Mouse (Mus musculus) liver, embryonic 16.5 days (tissue): ENCODE measurements around the gene Sit1. TPM values are rescaled to one million over a fixed set of nuclear protein-coding genes. Genes with fewer than 3 reads are reported as not detected.

ENCODE experiments used
- ATAC-seq: fragments of 200-750 bp; cut with Nextera tagmentation; 2 replicates; pipeline ENCODE4 v1.8.0; 2017; ENCODE audit warnings: low read depth, mild to moderate bottlenecking, moderate number of reproducible peaks, moderate library complexity
- H3K27ac ChIP-seq: fragments of 300-500 bp; sonication (generic); 2 replicates; pipeline ENCODE4 v1.5.1; 2014; ENCODE audit warnings: mild to moderate bottlenecking, low read length
- H3K27me3 ChIP-seq: fragments of 300-500 bp; sonication (generic); 2 replicates; pipeline ENCODE4 v1.6.1; 2014; ENCODE audit warnings: low read depth, low read length, mixed read lengths; ENCODE audit not compliant: control insufficient read depth, insufficient read depth
- H3K36me3 ChIP-seq: fragments of 300-500 bp; sonication (generic); 2 replicates; pipeline ENCODE4 v1.6.1; 2014; ENCODE audit warnings: mild to moderate bottlenecking; ENCODE audit not compliant: control insufficient read depth, insufficient read depth
- H3K4me1 ChIP-seq: fragments of 300-500 bp; sonication (generic); 2 replicates; pipeline ENCODE4 v1.6.1; 2014; ENCODE audit warnings: low read depth, low read length, mixed read lengths; ENCODE audit not compliant: control insufficient read depth
- H3K4me2 ChIP-seq: fragments of 300-500 bp; sonication (generic); 2 replicates; pipeline ENCODE4 v1.6.1; 2014; ENCODE audit warnings: low read depth, low read length, mixed read lengths
- H3K4me3 ChIP-seq: fragments of 300-500 bp; sonication (generic); 2 replicates; pipeline ENCODE4 v1.5.1; 2014; ENCODE audit warnings: low read depth, mild to moderate bottlenecking, low read length
- H3K9ac ChIP-seq: fragments of 300-500 bp; sonication (generic); 2 replicates; pipeline ENCODE4 v1.6.1; 2014; ENCODE audit warnings: low read depth, low read length
- H3K9me3 ChIP-seq: fragments of 300-500 bp; sonication (generic); replicated peaks from 2 replicates; pipeline ENCODE4 v1.6.1; 2016; ENCODE audit warnings: low read length; ENCODE audit not compliant: control insufficient read depth
- WGBS: fragments of 180-500 bp; shearing (Covaris S2); extraction: QIAGEN DNeasy Blood & Tissue Kit; methylation state at CpG from one replicate; pipeline ENCODE4 v1.1.7; 2014; ENCODE audit not compliant: insufficient replicate concordance; 5-methylcytosine and 5-hydroxymethylcytosine counted together
- polyA plus RNA-seq: library from polyadenylated mRNA; unstranded; fragments of >200 nt; fragmentation: Nextera tagmentation; extraction: Ambion mirVana; gene quantifications from 2 replicates; pipeline ENCODE4 v1.2.1, GENCODE M21; 2015

Sit1 gene
- polyA plus RNA-seq, 1 experiment from 2014 or later = 0.27 TPM

GRCm38 (mm10) chr4:43442456-43443361 lies 40.8 kb downstream of the Sit1 start:
- no peaks in the 10 kb centered on the region for H3K9me3 ChIP-seq
- H3K36me3 ChIP-seq = no peaks in the 10 kb centered on the region; the same call in 1 of the 2 replicates
- H3K4me1 ChIP-seq = peaks cover 12% of the 10 kb centered on the region
- peak; percentile 72 for ATAC-seq
- peak overlapping the region; percentile 72 for H3K4me3 ChIP-seq
- peak overlapping the region; percentile 76 for H3K9ac ChIP-seq
- WGBS = 0% methylated on average over 62 of the region's 88 CpGs
- H3K27me3 ChIP-seq = peaks cover 15% of the 10 kb centered on the region
- H3K4me2 ChIP-seq = peak overlapping the region; percentile 97
- H3K27ac ChIP-seq = peak overlapping the region; percentile 83

GRCm38 (mm10) chr4:43442044-43442443 lies 41.5 kb downstream of the Sit1 start:
- peak; percentile 87 for ATAC-seq
- peak overlapping the region; percentile 83 for H3K27ac ChIP-seq
- H3K4me2 ChIP-seq = peak overlapping the region; percentile 97
- no peaks in the 10 kb centered on the region; the same call in 1 of the 2 replicates for H3K36me3 ChIP-seq
- H3K27me3 ChIP-seq = peaks cover 15% of the 10 kb centered on the region
- under 1% methylated on average over 33 of the region's 33 CpGs for WGBS
- peak overlapping the region; percentile 76 for H3K9ac ChIP-seq
- peak overlapping the region; percentile 72 for H3K4me3 ChIP-seq
- H3K9me3 ChIP-seq = no peaks in the 10 kb centered on the region
- peaks cover 12% of the 10 kb centered on the region for H3K4me1 ChIP-seq

DNA sequence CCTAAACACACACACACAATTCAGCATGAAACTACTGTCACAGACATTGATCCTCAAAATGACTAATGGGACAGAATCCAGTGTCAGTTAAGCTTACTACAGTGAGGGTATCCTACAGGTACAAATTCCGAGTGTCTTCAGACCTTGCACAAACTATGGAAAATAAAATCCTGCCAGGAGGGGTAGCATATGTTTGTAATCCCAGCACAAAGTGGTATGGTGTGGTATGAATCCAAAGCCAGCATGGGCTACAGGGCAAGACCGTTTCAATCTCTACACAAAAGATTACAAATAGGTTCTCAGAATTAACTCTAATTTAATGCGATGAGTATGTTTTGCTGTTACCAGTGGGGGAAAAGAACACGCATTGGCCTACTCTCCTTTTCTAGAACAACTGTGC lies 41.9 kb downstream of the Sit1 start, which contains the start of gene Tesk1:
Tesk1 (plus strand) TSS at position 301 of the 400 bp plus-strand sequence.
- peak within 1 kb of the TSS; percentile 97 for H3K4me2 ChIP-seq
- H3K4me1 ChIP-seq = peaks cover 12% of the 10 kb centered on the region
- ATAC-seq = no peak
- peak within 1 kb of the TSS; percentile 72 for H3K4me3 ChIP-seq
- H3K9me3 ChIP-seq = no peaks in the 10 kb centered on the region
- H3K27ac ChIP-seq = peak within 1 kb of the TSS; percentile 83
- peak within 1 kb of the TSS; percentile 76 for H3K9ac ChIP-seq
- peaks cover 15% of the 10 kb centered on the region for H3K27me3 ChIP-seq
- 27% methylated on average over 4 of the region's 4 CpGs for WGBS
- H3K36me3 ChIP-seq = no peaks in the 10 kb centered on the region; the same call in 1 of the 2 replicates

GRCm38 (mm10) chr4:43432832-43433231 lies 50.7 kb downstream of the Sit1 start:
- no peak for ATAC-seq
- H3K9me3 ChIP-seq = no peaks in the 10 kb centered on the region
- WGBS = 53% methylated on average over 1 of the region's 1 CpGs
- H3K4me1 ChIP-seq = no peaks in the 10 kb centered on the region; the same call in 1 of the 2 replicates
- peaks cover 14% of the 10 kb centered on the region for H3K27me3 ChIP-seq
- no peak overlapping the region for H3K4me2 ChIP-seq
- no peak overlapping the region for H3K4me3 ChIP-seq
- H3K36me3 ChIP-seq = no peaks in the 10 kb centered on the region
- no peak overlapping the region for H3K27ac ChIP-seq
- no peak overlapping the region for H3K9ac ChIP-seq

Other genes with a start within 250 kb of the Sit1 start
- 0.09 and 0.11 TPM in 2 replicates for gene Atp8b5, start 216.6 kb downstream of the Sit1 start, polyA plus RNA-seq
- gene Rusc2, start 101.8 kb downstream of the Sit1 start, polyA plus RNA-seq = 2.0 and 2.9 TPM in 2 replicates
- gene Fam166b, start 54.6 kb downstream of the Sit1 start, polyA plus RNA-seq = not detected in 2 replicates
- gene Tesk1, start 41.8 kb downstream of the Sit1 start, polyA plus RNA-seq = 0.15 TPM in 2 replicates
- gene Cd72, start 29.1 kb downstream of the Sit1 start, polyA plus RNA-seq = 1.6 and 1.7 TPM in 2 replicates
- gene Ccdc107, start 9.2 kb upstream of the Sit1 start, polyA plus RNA-seq = 35.2 and 37.0 TPM in 2 replicates
- gene Arhgef39, start 16.0 kb upstream of the Sit1 start, polyA plus RNA-seq = 32.7 and 34.6 TPM in 2 replicates
- 1.3 and 1.7 TPM in 2 replicates for gene Car9, start 23.2 kb upstream of the Sit1 start, polyA plus RNA-seq
- gene Tpm2, start 40.0 kb upstream of the Sit1 start, polyA plus RNA-seq = 30.0 and 48.9 TPM in 2 replicates
- gene Creb3, start 78.6 kb upstream of the Sit1 start, polyA plus RNA-seq = 23.6 and 26.1 TPM in 2 replicates
- gene Tln1, start 79.0 kb upstream of the Sit1 start, polyA plus RNA-seq = 38.2 and 40.2 TPM in 2 replicates
- 15.6 and 16.7 TPM in 2 replicates for gene Rgp1, start 95.0 kb upstream of the Sit1 start, polyA plus RNA-seq
- 17.7 and 18.7 TPM in 2 replicates for gene Gba2, start 95.1 kb upstream of the Sit1 start, polyA plus RNA-seq
- 0.25 TPM in 1 of 2 replicates, not detected in the other for gene Msmp, start 100.8 kb upstream of the Sit1 start, polyA plus RNA-seq
- 0.49 and 0.91 TPM in 2 replicates for gene Npr2, start 148.2 kb upstream of the Sit1 start, polyA plus RNA-seq
- 0.08 and 0.20 TPM in 2 replicates for gene Spag8, start 169.9 kb upstream of the Sit1 start, polyA plus RNA-seq
- 63.9 and 68.5 TPM in 2 replicates for gene Hint2, start 172.7 kb upstream of the Sit1 start, polyA plus RNA-seq
- gene Tmem8b, start 185.2 kb upstream of the Sit1 start, polyA plus RNA-seq = 0.22 and 0.23 TPM in 2 replicates
- gene Fam221b, start 185.4 kb upstream of the Sit1 start, polyA plus RNA-seq = 0.63 and 1.0 TPM in 2 replicates
- not detected in 2 replicates for gene Olfr70, start 217.1 kb upstream of the Sit1 start, polyA plus RNA-seq
- gene Olfr71, start 226.5 kb upstream of the Sit1 start, polyA plus RNA-seq = not detected in 2 replicates
- 0.22 TPM in 1 of 2 replicates, not detected in the other for gene Hrct1, start 243.5 kb upstream of the Sit1 start, polyA plus RNA-seq
- 0.02 and 0.04 TPM in 2 replicates for gene Spaar, start 246.3 kb upstream of the Sit1 start, polyA plus RNA-seq